Mouse (Mus musculus) frontal cortex, adult (tissue): ENCODE data around the gene Lhx1.

Experiments used
- ATAC-seq: cut with Nextera tagmentation; 2 replicates; pipeline ENCODE4 v1.9.2; 2017; ENCODE audit warnings: mild to moderate bottlenecking, moderate library complexity, mixed read lengths; ENCODE audit not compliant: low TSS enrichment

Gene Lhx1

DNA sequence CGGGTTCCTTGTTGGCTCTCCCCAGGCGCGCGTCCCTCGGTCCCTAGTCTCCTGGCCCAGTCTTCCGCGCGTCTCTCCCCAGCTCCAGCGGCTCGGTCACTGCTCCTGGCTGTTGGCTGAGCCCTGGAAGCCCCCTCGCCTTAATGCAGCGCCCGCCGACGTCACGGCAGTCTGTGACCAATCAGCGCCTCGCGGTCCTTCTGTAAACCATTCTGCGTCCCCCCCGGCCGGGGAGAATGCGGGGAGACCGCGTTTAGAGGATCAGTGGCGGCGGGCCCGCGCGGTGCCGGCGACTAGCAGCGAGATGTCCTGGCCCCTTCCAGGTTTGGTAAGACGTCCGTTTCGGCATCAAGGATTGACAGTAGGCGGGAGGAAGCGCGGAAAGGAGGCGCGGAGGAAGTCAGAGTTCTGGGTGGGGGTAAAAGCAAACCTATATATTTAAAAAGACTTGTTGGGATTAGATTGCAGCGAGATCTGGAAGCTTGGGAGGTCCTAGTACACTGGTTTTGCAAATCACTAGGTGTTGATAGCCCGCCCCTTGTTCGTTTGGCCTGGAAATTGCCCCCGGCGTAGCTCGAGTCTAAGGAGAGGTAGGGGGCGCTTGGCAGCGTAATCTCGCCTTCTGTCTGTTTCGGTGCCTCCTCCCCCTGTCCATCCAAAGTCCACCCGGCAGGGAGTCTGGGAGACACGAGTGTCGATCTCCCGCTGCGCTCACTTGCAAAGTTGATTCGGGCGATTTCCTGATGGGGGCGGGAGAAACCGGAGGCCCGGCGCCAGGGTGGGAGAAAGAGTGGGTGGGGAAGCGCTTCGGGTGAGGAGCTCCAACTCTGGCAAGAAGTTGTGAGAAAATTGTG is at the start of gene Lhx1:
Gene Lhx1, minus strand, starts transcription at position 115 of the 854 bp plus-strand sequence.
- ATAC-seq: no peak

DNA sequence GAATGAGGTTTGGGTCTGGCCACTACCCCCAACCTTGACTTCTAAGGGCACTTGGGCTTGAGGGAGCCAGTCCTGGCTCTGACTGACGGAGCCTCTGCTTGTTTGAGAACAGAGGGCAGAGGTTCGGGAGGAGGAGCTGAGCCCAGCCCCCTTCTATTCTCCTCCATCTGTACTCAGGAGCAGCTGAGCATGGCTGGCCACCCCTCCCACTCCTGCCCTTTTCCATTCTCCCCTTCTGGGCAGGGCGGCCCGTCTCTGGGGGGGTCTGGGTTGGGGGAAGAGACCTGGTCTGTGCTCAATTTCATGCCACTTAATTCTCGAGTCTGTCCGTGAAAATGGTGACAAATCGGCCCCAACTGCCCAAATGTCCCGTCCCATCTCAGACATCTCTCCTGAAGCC is 49.5 kb upstream of the Lhx1 start:
- ATAC-seq: no peak

DNA sequence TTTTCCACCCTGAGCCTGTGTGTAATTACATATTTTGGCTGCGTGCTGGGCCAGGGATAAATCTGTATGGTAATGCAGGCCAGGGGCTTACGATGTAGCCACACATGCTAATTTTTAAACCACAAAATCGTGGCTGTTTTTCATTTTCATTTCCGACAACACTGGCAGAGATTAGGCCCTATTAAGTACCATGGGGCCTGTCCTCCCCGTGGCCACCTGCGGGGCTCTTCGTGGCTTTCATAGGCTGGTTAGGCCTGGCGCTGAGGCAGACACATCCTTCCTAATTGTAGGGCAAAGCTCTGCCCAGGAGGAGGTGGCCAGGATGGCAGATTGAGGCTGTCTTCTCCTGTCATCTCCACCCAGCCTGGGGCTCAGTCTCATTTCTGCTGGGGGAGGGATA is 48.3 kb upstream of the Lhx1 start:
- no peak for ATAC-seq

DNA sequence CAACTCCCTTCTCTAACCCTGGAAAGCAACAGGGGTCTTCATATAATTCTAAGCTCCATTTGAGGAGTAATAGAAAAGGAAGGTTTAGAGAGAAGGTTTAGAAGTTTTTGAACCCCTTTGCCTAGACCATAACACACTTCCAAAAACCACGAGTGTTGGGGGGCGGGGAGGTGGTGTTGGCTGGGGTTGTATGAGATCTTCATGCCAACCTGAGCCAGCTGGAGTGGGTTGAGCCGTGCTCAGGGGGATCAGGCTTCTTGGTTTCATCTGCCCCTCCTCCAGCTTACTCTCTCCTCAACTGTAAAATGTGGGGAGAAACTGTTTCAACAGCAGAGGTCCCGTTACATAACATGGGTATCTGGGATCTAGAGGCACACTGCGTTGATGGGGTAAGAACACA is 45.5 kb upstream of the Lhx1 start:
- no peak for ATAC-seq

DNA sequence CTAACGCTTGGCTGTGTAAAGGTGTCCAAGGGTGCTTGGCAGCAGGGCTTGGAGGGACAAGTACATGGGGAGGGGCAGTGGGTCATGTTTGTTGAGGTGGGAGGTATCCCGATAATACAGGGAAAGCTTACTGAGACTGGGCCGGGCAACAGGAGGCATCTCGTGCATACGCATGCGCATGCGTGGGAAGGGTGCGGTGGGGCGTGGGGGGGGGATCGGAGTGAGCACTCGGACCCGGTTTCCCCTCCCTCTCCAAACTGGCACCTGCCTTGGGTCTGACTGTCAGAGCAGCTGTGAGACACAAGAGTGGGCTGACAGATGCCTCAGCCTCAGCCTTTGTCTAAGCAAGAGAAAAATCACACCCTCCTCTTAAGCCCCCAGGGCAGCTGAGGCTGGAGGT is 45.1 kb upstream of the Lhx1 start:
- ATAC-seq: no peak

GRCm38 (mm10) chr11:84569052-84569751 is 43.9 kb upstream of the Lhx1 start:
- ATAC-seq: no peak

GRCm38 (mm10) chr11:84568482-84568881 is 43.1 kb upstream of the Lhx1 start:
- no peak for ATAC-seq

DNA sequence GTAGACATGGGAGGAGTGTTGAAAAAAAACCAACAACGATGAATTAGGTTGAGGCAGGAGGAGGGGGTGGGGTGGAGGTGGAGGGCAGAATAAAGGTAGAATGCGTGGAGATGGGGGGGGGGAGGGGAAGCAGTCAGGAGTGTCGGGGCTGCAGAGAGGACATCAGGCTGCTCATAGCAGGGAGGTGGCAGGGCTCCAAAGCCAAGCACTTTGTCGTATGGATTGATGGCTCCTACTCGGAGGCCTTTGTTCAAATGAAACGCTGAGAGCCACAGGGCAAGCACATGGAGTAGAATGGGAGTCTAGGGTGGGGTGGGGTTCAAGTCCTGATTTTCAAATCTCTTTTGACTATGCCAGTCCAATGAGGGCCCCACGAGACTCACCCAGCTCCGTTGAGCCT is 41.4 kb upstream of the Lhx1 start:
- ATAC-seq: no peak

GRCm38 (mm10) chr11:84565224-84565623 is 39.9 kb upstream of the Lhx1 start:
- ATAC-seq: no peak

DNA sequence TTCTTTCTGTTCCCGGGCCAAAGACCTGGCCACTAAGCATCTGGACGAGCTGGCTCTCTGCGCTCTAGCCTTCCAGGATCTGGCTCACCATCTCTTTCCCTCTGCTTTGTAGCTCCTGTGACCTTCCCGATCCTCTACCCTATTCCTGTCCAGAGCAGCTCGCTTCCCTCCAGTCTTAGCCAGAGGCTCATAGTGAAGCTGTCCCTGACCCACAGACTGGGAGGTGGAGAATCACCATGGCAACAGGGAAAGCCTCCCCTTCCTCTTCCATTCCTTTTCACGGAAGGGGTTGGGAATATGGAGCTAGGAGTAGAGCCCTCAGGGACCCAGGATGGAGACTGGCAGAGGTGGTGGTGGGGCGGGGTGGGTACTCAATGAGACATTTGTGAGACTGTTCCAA is 38.0 kb upstream of the Lhx1 start:
- ATAC-seq: no peak

DNA sequence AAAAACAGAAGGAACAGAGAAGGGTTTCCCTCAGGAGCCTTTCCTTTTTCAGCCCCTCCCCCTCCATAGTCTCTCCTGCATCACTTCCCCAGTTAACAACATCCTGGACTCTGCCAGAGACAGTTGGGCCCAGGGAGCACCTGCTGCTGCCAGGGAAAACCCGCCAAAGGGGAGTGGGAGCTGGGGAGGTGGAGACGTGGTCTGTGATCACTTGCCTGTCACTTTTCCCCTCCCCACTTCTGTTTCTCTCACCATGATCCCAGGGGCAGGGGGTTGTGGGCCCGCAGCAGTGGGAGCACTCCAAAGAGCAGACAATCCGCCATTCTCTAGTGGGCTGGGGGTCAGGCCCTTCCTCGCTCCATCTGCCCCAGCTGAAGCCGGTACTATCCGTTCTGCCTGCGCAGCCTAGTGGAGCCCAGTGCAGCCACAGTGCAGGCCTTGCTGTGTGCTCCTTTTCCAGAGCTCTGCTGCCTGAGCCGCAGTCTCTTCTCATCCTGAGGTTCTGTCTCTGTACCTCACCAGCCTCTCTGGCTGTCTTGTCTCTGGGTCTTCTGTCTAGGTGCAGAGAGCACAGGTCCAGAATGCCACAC is 37.5 kb upstream of the Lhx1 start:
- no peak for ATAC-seq

DNA sequence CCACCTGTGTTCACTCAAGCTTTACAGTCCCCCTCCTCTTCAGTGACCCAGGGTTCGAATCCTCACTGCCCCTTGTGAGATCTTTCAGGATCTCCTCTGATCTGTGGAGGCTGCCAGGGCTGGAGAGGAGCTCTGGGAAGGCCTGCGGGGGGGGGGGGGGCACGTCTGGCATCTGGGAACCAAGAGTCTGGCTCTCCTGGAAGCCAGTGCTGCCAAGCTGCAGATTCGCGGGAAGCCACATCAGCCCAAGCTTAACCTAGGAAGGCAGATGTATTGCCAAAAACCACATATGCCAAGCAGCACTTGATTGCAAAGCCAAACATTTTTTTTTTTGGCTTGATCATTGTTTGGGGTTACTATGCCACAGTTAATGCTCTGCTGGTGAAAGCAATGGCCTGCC is 36.2 kb upstream of the Lhx1 start:
- no peak for ATAC-seq

DNA sequence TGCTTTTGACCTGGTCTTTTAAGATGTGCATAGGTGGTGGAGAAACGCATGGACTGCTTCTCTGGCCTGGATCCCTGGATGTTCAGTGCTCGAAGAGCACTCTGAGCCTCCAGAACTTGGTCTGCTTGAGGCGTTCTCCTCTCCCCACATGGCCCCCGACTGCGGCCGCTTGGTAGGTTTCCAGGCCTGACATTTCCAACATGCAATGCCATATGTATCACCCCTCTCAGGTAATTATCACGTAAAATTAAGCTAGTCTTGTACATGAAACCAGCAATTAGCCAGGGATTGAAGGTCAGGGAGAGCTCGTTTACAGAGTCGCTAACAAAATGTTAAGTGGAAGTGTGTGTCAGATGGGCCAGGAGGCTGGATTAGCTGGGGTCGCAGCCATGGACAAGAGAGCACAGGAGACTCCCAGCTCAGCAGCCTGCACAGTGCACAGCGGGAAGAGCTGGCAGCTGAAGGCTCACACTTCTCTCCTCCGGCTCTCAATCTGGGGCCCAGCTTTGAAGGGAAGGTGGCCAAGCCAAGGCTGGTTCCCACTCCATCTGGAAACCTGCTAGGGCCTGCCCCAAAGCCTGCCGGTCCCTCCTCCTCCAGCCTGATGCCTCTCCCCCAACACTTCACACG is 28.6 kb upstream of the Lhx1 start:
- ATAC-seq: no peak

GRCm38 (mm10) chr11:84551296-84551695 is 26.0 kb upstream of the Lhx1 start:
- no peak for ATAC-seq

DNA sequence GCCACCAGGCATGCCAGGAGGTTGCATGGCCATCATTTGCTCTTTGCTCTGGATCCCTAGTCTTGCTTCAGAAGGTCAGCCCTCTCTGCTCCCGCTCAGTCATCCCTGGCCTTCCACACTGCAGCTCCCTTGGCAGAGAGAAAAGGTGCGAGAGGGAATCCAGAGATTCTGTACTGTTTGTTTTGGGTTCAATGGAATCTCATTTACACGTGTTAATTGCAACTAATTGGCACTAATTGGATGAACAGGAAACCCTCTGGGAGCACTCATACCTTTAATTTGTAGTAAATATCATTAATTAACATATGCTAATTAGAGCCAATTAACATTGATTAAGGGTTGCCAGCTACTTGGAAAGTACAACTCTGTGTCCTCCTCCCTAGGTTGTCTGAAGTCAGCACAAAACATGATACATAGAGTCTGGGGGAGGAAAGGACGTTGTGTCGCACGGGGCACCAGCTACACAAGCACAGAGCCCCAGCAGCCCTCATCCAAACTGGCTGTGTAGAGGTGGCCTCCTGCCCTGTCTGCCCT is 24.0 kb upstream of the Lhx1 start:
- ATAC-seq: no peak

DNA sequence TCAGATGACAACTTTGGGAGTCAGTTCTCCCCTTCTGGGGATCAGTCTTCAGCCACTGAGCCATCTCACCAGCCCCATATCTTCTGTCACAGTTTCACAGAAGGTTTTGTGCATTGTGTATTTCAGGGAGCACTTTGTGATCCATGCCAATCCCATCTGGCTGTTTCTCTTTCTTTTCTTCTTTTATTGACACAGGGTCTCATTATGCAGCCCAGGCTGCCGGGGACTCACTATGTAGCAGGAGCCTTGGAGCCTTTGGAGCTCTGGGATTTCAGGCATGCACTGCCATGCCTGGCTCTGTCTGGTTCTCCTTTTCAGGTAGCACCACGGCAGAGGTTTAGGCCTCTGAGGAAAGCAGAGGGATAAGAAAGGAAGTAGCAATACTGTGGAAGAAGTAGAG is 23.0 kb upstream of the Lhx1 start:
- no peak for ATAC-seq

- ATAC-seq: no peak
These were observed 14.6 kb upstream of the Lhx1 start for GRCm38 (mm10) chr11:84539981-84540380.

- ATAC-seq: no peak
These were observed 4.7 kb upstream of the Lhx1 start for GRCm38 (mm10) chr11:84529797-84530703.

- no peak for ATAC-seq
These were observed 3.9 kb upstream of the Lhx1 start for GRCm38 (mm10) chr11:84529143-84529755.

GRCm38 (mm10) chr11:84526976-84527860 is 1.9 kb upstream of the Lhx1 start:
- ATAC-seq: no peak
